Mouse (Mus musculus) A20 (cell line): Measurements from ENCODE around the gene Mecom.

Experiments
- DNase-seq: peaks from one replicate; pipeline ENCODE4 v3.0.0-alpha.2; 2011; ENCODE audit warnings: low read depth, low spot score

Gene Mecom

DNA sequence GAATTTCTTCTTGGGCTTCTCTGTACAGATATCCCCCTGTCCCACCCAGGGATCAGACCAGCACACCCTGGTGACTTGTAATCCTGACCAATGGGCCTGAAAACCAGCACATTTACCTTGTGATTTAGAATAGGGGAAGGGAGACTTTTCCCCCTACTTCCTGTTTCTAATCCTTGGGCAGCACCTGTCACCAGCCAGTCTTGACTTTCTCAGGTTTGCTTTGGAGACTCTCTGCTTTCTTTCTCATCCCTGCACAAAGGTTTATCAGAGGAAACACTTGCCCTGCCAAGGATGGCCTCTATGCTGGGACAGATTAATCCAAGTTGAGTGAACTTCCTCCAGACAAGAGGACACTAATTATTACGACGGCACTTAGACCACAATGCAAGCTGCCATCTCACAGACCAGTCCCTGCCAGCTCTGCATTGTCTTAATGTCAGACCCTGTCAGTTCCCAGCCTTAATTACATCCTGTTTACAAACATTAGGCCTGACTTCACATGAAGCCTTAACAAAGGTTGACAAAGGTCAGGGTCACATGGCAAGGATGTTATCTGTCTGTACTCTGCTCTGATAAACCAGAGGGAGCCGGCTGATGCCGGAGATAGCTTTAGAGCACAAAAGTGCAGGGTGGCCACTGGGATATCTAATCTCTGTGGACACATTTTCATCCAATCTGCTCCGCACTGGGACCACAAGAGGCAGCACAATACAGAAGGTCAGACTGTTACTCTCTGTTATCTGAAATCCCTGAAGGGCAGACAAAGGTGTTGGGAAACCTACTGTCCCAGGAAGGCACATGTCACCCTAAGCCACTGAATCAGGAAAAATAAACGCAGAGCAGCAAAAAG, 193.7 kb downstream of the Mecom start:
- DNase-seq: no peak

DNA sequence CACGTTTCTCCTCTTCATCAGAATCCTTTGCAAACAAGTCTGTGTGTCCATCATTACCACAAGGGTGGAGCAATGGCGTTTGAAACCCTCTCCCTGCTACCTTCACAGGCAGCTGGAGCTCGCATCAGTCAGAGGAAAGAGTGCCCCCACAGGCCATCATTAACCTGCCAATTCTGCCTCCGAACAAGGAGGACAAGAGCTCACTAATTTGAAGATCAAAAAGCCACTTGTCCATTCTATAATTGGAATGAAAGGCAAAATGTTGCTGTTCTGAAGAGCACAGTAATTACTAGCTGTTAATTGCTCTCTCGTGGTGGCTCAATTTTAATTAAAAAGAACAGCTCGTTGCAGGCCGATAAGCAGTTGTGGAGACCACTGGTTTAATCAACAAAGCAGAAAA, 198.5 kb downstream of the Mecom start:
- no peak for DNase-seq

DNA sequence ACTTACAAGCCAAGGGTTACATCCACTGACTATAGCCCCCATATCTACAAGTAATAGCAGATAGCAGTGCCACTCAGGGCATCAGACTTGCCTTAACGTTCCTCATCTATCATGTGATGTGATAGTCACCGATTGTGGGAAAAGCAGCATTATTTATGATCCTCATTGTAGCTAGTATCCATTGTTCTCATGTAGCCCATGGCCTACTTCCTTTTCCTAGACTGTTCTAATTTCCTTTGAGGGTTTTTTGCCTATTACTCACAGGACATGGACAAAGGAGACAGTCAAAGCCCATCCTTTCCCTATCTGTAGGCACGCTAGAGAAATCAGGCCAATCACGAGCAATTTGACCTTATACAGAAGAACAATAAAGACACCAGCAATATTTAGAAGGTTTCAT, 203.7 kb downstream of the Mecom start:
- no peak for DNase-seq

DNA sequence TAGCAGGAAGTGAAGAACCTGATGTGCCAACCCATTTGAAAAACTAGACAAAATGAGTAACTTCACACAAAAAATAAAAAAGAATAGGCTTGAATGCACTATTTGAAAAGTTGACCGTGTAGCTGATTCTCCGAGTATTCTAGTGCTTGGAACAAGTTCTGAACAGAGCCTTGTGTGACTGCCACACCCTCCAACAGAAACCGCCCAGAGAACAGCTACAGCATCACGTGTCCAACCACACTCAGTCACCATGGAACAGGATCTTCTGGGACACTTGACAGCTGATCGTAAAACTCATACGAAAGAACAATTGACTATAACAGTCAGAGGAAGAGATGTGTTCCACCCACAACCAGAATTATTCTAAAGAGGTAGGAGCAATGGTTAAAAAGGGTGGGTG, 215.5 kb downstream of the Mecom start:
- DNase-seq: no peak

DNA sequence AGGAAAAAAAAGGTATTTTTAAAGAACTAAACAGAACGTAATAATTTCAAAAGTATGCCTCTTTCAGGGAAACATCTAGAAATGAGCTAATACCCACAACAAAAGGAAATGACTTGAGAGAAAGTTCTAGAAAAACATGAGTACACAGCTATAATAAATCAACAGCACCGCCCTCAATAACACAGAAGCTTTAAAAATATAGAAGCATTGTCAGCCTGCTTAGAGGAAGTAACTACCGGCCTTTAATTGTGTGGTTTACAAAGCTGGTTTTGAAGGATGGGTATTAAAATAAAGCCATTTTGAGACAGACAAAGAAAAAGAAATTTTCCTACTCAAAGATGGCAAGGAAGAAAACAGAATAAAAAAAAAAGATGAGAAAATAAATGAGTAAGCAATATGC, 217.3 kb downstream of the Mecom start:
- no peak for DNase-seq

DNA sequence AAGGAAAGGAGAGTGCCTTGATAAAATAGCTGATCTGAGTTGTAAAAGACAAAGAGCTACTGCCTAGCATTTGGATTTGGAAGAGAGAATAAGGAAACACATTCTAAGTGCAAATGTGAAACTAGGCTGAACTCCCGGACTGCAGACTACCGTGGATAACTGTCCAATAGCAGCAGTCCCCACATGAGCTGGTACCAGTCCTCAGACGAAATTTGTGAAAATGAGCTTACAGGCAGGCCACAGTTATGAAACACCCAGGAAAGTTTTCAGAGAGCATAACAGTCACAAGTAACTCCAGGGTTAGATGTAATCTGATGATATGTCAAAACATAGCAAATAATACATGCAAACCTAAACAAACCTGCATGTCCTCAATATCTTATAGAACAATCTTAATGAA, 217.8 kb downstream of the Mecom start:
- DNase-seq: no peak

DNA sequence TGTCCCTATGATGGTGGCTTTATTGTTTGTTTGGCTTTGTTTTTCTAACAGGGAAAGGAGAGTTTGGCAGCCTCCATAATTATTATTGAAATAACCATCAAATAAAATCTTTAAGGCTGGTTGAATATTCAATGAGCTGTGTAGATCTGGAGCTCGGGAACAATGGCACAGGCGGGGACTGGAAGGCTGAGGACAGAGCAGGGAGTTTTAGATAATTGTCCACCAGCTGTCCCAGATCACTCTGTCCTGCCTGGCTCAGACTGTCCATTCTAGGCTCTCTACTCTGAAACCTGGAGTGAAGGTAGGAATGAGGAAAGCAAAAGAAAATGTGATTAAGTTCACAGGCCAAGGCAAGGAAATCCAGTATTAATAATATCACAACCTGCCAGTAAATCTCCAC, 232.9 kb downstream of the Mecom start:
- DNase-seq: no peak

DNA sequence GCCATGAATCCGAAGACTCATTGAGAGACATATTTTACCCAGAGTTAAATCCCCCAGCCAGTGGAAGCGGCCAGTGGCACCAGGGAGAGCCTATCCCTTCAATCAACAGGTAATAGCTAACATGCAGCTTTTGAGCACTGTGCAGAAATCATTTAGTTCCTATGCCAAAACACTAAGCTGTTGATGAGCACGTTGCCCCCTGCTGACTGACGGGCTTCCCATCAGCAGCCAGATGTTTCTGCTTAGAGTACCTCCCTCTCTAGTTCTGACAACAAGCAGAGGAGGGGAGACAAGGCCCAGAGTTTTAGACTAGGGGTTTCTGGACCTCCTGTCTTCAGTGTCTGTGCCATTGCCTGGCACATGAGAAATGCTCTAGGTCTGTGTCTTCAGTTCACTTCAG, 239.7 kb downstream of the Mecom start:
- no peak for DNase-seq

DNA sequence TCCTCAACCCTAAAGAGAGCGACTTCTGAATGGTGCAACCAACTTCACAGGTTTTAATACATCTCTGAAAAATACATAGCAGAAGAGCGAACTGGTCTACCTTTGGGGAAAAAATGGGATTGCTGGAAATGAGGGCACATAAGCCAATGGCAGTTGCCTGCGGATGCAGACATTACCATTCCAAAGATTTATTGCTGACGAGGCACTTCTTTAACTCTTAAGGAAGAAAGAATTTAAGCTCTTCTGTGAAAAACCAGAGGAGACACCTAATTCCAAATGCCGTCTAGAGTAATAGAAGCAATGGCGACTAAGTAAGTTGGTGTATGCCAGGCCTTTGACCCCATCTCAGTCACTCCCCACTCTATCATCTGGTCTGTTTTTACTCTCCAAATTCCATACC, 240.2 kb downstream of the Mecom start:
- no peak for DNase-seq

DNA sequence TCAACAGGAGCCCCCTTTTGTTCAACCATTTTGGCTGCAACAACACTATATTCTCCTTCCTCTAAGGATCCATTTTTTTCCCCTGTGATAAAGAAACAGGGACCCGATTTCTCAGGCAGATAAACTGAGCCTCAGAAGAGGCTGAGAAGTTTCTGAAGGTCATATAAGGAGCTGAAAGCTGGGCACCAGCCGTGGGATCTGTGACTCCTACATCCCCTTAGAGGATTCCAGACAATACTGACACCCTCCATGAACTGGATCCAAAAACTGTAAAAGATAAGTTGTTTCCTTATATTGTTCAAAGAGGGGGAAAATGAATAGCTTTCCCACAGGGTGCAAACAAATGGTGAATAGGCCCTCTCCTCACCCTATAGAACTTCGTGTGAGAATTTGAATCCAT, 241.7 kb downstream of the Mecom start:
- no peak for DNase-seq

DNA sequence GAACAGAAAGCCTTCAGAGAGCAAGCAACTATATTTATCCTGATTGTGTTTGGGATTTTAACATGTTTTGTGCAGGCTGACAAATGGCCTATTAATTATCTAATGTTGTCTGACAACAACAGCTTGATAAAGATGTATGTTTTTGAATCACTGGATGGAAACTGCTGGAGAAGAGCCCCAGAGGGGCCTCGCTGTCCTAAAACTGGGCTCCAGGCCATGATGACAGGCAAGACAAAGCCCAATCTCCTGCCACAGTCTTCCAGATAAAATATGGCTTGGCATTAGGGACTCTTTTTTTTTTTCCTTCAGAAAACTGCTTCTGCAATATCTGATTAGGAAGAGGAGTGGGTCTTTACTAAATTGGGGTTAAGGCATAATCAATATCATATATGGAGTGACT, 248.3 kb downstream of the Mecom start:
- no peak for DNase-seq

DNA sequence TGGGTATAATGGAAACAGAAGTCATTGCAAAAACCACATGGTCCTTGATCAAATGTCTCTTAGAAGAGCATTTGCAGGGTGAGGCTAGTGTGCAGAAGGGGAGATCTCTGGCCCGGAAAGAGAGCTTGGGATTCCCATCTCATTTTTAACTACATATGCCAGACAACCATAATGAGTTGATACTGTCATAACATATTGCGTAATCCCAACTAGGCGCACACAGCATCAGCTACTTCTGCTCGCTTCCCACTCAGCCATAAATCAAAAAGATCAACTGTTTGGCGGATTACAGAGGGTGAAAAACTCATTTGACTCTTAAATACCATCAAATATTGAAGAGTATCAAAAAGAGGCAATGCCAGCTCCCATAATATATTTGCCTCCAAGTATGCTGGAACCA, 253.4 kb downstream of the Mecom start:
- no peak for DNase-seq

DNA sequence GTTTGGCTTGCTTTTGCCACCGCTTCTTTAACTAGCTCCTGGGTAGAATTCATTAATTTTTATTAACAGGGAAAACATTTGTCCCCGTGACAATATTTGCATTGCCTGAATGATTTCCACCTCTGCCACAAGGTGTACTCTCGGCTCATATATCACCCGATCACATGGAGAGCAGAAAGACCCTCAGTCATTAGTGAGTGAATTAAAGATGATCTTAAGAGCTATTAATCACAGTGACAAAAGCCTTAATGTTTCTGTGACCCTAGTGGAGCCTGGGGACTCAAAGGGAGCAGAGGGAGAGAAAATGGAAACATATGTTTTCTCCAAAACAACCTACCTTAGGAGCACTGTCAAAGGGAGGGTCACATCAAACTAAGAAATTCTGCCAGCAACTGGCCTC, 261.3 kb downstream of the Mecom start:
- no peak for DNase-seq

DNA sequence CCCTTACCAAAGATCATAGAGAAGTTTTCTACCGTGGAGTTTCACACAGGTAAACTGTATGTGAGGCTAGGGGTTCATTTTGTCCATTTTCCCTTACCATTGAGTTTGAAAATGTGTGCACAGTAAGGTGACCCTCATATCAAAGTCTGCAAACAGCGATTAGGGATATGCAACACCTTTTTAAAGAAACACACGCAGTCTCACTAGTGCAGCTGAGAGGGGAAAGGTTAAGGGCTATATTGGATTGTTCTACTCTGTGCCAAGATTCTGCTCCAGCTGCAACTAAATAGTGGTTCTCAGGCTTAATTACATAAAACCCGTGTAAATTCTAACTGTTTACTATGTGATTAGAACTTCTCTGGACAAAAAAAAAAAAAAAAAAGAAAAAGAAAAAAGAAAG, 263.7 kb downstream of the Mecom start:
- DNase-seq: no peak

DNA sequence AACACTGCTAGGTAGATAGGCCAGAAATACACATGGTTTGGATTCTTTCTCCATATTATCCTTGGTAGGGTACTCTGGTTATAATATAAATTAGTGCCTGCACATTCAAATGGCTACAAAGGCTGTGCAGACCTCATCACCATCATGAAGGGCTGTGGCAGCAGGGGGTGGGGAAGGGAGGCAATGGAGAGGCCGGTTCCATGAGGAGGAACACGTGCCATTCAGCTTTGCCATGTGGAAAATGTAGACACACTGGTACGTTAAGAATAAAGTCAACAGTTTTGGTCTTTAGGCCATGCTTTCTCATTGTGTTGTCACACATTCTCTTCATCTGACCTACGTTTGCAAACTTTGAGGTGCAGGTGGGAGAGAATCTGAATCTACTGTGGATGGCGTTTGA, 264.2 kb downstream of the Mecom start:
- DNase-seq: no peak

DNA sequence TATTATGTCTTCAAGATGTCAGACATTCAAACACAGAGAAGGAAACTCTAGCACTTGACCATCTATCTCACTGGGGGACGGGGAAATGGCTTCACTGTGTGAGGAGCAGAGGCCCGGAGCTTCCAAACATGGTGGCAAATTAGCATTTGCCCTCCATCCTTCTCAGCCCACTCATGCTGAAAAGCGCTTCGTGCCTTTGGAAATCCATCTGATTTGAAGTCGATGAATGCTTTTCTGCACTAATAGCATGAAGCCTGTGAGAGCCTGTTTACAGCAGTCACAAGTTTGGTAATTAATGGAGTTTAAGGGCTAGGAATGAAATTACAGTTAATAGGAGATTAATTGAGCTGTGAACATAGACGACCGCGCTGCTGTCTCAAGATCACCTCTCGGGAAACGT, 270.2 kb downstream of the Mecom start:
- no peak for DNase-seq

DNA sequence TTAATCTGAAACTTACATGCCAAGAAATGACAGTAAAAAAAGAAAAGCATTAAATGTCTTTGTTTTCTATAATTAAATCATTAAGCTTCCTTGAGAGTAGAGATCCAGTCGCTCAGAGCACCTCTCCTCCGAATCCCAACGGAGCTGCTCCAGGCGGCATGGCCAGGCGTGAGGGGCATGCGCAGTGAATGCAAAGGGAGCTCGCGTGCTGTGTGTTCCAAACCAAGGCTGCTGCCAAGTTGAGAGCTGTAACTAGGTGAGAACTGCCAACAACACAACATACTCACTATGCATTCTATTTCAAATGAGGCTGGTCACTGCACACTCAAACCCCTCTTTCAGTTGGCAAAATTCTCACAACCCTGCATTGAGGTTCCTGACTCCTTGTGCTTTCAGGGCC, 271.7 kb downstream of the Mecom start:
- DNase-seq: no peak

DNA sequence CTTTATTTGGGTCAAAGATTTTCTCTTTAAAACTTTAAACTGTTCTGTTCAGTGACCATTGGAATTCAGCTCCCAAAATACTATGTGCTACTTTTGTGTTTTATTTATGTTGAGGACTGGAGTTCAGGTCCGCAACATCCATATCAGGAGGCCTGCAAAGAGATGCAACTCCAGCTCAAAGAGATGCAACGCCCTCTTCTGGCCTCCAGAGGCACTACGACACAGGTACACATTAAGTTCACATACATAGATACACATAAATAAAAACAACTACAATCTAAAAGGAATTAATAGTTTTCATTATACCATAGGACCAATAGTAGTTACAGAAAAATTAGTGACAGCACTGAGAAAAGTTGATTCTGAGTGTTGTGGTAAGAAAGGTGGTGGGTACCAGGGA, 278.6 kb downstream of the Mecom start:
- no peak for DNase-seq

DNA sequence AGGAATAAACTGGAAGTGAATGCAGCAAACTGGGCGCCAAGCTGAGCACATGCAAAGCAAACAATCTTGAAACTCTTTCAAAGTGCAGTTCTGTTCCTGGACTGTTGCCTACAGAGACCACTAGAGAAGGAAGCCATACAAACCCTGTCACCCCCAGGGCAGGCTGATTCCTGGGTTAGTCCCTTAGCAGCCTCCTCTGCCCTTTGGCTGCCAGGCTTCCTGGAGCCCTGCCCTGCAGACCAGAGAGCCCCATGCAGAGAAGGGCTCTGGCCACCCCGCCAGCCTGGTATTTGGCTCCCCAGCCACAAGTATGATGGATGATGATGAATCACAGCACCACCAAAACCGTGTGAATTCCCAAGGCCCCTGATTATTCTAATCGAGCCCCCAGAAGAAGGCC, 286.9 kb downstream of the Mecom start:
- no peak for DNase-seq

DNA sequence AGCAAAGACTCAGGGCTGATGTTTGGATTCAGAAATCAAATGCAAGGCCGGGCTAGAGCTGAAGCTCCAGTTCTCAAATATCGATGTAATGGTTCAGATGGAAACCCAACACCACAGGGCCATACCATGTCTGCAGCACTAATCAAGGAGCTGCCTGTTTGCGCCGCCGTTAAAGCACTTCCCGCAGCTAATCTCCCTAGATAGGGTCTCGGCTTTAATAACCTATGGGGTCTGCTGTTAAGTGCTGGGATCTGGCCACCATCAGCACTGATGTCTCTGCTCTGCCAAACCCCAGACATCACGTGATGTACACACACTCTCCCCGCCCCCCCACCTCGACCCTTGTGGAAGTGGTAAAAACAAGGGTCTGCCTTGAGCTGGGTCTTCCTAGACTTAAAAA, 289.4 kb downstream of the Mecom start:
- no peak for DNase-seq

DNA sequence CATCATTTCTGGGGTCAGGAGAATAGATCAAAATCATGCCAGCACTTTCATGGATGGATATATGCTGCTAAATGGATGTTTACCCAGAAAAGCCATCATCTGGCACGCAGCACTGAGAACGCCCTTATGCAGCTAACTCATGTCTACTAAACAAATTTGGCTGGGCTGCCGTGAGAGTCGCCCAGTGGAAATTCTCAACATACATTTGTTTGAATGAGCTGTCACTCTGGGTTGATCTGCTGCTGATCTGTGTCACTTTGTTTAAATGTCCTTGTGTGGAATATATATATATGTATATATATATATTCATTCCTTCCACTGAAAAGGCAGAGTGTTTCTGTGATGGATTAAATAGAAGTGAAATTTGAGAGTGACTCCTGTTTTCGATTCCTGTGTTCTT, 290.0 kb downstream of the Mecom start:
- no peak for DNase-seq

DNA sequence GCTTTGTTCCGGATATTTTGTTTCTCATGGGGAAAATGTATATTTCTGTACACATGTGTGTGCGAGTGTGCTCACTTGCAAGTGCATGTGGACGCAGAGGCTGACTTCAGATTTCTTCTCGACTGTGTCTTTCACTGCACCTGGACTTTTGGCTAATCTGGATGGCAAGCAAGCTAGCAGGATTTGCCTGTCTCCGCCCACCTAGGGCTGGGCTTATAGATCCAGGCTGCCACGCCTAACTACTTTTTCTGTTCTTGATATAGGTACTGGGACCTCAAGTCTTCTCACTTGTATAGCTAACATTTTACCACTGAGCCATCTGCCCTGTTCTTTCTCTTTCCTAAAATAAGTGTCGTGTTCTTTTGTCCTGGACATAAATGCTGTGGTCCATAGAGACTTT, 290.9 kb downstream of the Mecom start:
- no peak for DNase-seq

DNA sequence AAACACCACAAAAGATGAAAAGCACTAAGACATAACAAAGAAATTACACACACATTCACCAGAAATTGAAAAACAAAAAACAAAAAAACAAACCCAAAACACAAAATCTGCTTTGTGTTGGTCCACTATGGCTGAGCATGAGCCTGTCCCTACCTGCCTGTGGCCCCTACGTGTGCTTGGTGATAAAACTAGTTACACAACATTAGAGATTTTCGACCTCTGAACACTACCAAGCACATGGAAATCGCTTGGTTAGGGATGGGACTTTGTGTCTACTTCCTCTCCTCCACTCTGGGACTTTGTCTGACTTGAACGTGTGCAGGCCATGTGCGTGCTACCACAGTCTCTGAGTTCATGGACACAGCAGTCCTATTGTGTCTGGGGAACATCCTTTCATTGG, 292.0 kb downstream of the Mecom start:
- DNase-seq: no peak

DNA sequence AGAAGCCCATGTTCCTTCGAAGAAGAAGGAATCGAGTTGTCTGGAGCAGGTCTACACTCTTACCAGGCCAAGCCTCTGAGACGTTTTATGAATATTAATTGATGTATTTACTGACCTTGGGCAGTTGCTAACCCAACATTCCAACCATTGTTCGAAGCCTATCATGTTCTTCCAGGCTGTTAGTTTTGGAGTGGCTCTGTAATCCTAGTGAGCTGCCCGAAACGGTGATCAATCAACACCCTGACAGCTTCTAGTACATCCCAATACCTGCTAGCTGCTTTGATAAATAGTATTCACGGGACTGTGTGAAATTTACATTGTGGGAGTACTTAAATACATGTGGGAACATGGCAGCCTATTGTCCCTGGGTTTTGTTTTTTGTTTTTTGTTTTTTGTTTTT, 293.4 kb downstream of the Mecom start:
- DNase-seq: no peak
